Mouse (Mus musculus) hindbrain, embryonic 15.5 days (tissue): ENCODE data around the gene Pla2g4b. TPM values are rescaled to one million over a fixed set of nuclear protein-coding genes. Genes with fewer than 3 reads are reported as not detected.

Source experiments
- ATAC-seq: fragments of 200-750 bp; cut with Nextera tagmentation; 2 replicates; pipeline ENCODE4 v1.8.0; 2017; ENCODE audit warnings: low read depth, moderate number of reproducible peaks, moderate TSS enrichment; ENCODE audit not compliant: low FRiP score
- H3K27ac ChIP-seq: fragments of 300-500 bp; sonication (generic); replicated peaks from 2 replicates; pipeline ENCODE4 v1.5.1; 2015; ENCODE audit warnings: mild to moderate bottlenecking, inconsistent platforms
- H3K27me3 ChIP-seq: fragments of 300-500 bp; sonication (generic); 2 replicates; pipeline ENCODE4 v1.6.1; 2015; ENCODE audit warnings: control low read depth, inconsistent platforms
- H3K36me3 ChIP-seq: fragments of 300-500 bp; sonication (generic); 2 replicates; pipeline ENCODE4 v1.6.1; 2015; ENCODE audit warnings: control low read depth, inconsistent platforms
- H3K4me1 ChIP-seq: fragments of 300-500 bp; sonication (generic); replicated peaks from 2 replicates; pipeline ENCODE4 v1.6.1; 2015; ENCODE audit warnings: control low read depth, inconsistent platforms
- H3K4me2 ChIP-seq: fragments of 300-500 bp; sonication (generic); 2 replicates; pipeline ENCODE4 v1.6.1; 2015; ENCODE audit warnings: moderate library complexity, mild to moderate bottlenecking, inconsistent platforms
- H3K4me3 ChIP-seq: fragments of 300-500 bp; sonication (generic); 2 replicates; pipeline ENCODE4 v1.5.1; 2015; ENCODE audit warnings: mild to moderate bottlenecking, inconsistent platforms
- H3K9ac ChIP-seq: fragments of 300-500 bp; sonication (generic); 2 replicates; pipeline ENCODE4 v1.6.1; 2015; ENCODE audit warnings: inconsistent platforms
- H3K9me3 ChIP-seq: fragments of 300-500 bp; sonication (generic); 2 replicates; pipeline ENCODE4 v1.6.1; 2016; ENCODE audit warnings: control low read depth, inconsistent platforms
- WGBS: fragments of 180-500 bp; shearing (Covaris S2); methylation state at CpG from one replicate; pipeline ENCODE4 v1.1.7; 2015; 5-methylcytosine and 5-hydroxymethylcytosine counted together
- polyA plus RNA-seq: library from polyadenylated mRNA; unstranded; fragments of >200 nt; fragmentation: Nextera tagmentation; extraction: Ambion mirVana; gene quantifications from 2 replicates; pipeline ENCODE4 v1.2.1, GENCODE M21; 2015

Pla2g4b gene
- polyA plus RNA-seq, result 3.3 and 3.6 TPM in 2 replicates

DNA sequence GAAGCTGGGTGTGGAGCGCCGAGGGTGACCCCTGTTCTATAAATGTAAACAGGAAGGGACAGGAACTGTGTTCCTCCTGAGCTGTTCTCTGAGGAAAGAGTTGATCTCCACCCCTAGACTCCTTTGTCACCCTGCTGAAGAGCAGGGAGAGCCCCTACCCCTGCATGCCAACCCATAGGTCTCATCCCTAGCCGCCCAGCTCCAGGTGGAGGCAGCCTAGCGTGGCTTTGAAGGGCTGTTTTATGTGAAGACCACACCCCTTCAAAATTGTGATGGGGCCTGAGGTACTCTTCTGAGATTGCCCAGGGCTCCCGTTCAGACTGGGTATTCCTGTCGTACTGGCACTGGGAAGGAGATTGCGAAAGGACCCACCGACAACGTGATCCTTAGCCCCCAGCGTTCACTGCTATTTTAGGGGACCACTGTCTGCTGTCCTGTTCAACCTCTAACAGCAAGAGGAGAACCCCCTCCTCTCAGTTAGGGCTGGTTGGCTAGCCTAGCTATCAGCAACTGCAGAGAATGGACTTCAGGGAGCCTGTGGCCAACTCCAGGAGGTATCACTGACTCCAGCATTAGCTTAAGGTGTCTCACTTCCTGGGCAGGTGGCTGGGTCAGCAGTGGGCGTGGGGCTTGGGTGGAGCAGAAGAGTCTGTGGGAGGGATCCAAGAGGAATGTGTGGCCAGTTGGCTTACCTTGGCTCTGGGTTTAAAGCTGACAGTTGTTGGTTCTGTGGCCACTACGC lies at the start of gene Pla2g4b:
TSS of gene Pla2g4b (plus strand) at position 692 of the 742 bp plus-strand sequence.
- Histone ChIP-seq H3K36me3 (peaks cover 26% of the 10 kb centered on the region), H3K27ac (no peak within 1 kb of the TSS)

GRCm38 (mm10) chr2:119985871-119986270 lies 47.3 kb upstream of the Pla2g4b start:
- Histone ChIP-seq H3K27ac (no peak overlapping the region), H3K4me3 (no peak overlapping the region), H3K9me3 (no peaks in the 10 kb centered on the region), H3K27me3 (no peaks in the 10 kb centered on the region), H3K9ac (no peak overlapping the region), H3K4me1 (no peaks in the 10 kb centered on the region; the same call in 1 of the 2 replicates), H3K36me3 (peaks cover 11% of the 10 kb centered on the region), H3K4me2 (no peak overlapping the region)
- ATAC-seq, result no peak
- 63% methylated on average over 8 of the region's 8 CpGs for WGBS

More for the DNA sequence above, at the start of gene Pla2g4b:
- no peak for ATAC-seq
- Histone ChIP-seq H3K4me3 (no peak within 1 kb of the TSS), H3K9me3 (no peaks in the 10 kb centered on the region), H3K4me2 (no peak within 1 kb of the TSS), H3K27me3 (no peaks in the 10 kb centered on the region), H3K4me1 (peaks cover 9% of the 10 kb centered on the region), H3K9ac (no peak within 1 kb of the TSS)
- 93% methylated on average over 12 of the region's 12 CpGs for WGBS

DNA sequence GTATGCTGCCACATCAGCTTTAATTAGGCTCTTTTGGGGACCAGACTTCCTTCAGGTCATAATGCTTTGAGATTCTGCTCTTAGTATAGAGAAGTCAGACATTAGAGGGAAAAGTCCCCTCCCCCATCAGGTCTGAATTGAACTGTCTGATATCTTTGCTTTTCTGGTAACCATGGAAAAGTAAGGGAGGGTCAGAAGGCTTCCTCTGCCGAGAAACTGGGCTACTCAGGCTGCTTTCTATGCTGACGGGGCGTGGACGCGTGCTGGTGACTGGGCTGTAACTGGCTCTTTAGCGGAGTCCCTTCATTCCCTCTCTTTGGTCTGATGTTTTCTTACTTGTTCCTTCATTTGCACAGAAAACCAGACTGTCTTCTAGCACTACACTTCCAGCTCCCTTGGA lies 46.8 kb upstream of the Pla2g4b start:
- Histone ChIP-seq H3K9me3 (no peaks in the 10 kb centered on the region), H3K36me3 (peaks cover 11% of the 10 kb centered on the region), H3K27ac (no peak overlapping the region), H3K4me1 (no peaks in the 10 kb centered on the region; the same call in 1 of the 2 replicates), H3K4me2 (no peak overlapping the region), H3K27me3 (no peaks in the 10 kb centered on the region), H3K4me3 (no peak overlapping the region), H3K9ac (no peak overlapping the region)
- WGBS, result 69% methylated on average over 6 of the region's 6 CpGs
- ATAC-seq, result no peak

- Histone ChIP-seq H3K27me3 (no peaks in the 10 kb centered on the region), H3K27ac (no peak overlapping the region), H3K36me3 (peaks cover 5% of the 10 kb centered on the region; the same call in 1 of the 2 replicates), H3K9ac (no peak overlapping the region), H3K4me3 (no peak overlapping the region), H3K4me1 (no peaks in the 10 kb centered on the region; the same call in 1 of the 2 replicates), H3K4me2 (no peak overlapping the region), H3K9me3 (no peaks in the 10 kb centered on the region)
- no peak for ATAC-seq
- WGBS, result 100% methylated on average over 2 of the region's 2 CpGs
Observed at GRCm38 (mm10) chr2:119987441-119987840, 45.8 kb upstream of the Pla2g4b start.

DNA sequence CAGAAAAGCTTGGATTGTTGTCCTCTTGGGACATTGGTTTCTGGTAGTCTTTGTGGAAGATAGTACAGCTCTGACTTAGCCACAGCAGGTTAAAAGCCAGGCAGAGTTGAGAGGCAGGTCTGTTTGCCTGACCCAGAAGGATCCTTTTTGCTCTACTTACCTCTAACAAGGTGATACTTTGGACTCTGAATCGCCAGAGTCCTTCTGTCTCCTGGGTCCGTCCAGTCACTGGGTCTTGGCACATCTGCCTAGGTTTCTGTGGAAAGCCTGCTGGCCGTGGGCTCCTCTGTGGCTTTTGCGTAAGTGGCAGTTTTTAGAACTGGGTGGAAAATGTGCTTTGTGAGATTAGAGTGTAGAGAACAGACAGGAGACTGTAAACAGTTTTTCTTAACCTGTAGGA lies 44.3 kb upstream of the Pla2g4b start:
- Histone ChIP-seq H3K9me3 (no peaks in the 10 kb centered on the region), H3K4me2 (no peak overlapping the region), H3K27ac (no peak overlapping the region), H3K4me1 (no peaks in the 10 kb centered on the region; the same call in 1 of the 2 replicates), H3K36me3 (no peaks in the 10 kb centered on the region), H3K4me3 (no peak overlapping the region), H3K27me3 (no peaks in the 10 kb centered on the region), H3K9ac (no peak overlapping the region)
- no peak for ATAC-seq
- WGBS, result 93% methylated on average over 4 of the region's 4 CpGs

DNA sequence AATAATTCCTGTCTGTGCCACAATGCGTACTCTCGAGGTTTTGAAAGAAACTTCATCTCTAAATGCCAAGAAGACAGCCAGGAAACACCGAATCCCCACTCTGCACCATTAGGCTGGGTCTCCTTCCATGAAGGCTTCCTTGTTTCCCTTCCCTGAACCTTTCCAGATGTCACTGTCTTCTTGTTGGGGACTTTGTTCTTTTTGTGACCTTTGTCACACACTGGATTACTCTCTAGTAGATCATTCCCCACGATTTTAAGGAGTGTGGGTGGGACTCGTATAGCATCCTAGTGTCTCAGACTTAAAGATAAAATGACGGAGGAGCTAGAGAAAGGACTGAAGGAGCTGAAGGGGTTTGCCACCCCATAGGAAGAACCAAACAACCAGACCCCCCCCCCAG lies 42.3 kb upstream of the Pla2g4b start:
- H3K9ac ChIP-seq, result no peak overlapping the region
- no peaks in the 10 kb centered on the region for H3K36me3 ChIP-seq
- H3K9me3 ChIP-seq, result no peaks in the 10 kb centered on the region
- H3K4me1 ChIP-seq, result peaks cover 6% of the 10 kb centered on the region
- H3K27ac ChIP-seq, result no peak overlapping the region
- WGBS, result 87% methylated on average over 6 of the region's 6 CpGs
- no peaks in the 10 kb centered on the region for H3K27me3 ChIP-seq
- H3K4me3 ChIP-seq, result no peak overlapping the region
- no peak overlapping the region for H3K4me2 ChIP-seq
- ATAC-seq, result no peak

- H3K4me3 ChIP-seq, result no peak overlapping the region
- no peak overlapping the region for H3K27ac ChIP-seq
- peaks cover 6% of the 10 kb centered on the region; the same call in 1 of the 2 replicates for H3K4me1 ChIP-seq
- no peaks in the 10 kb centered on the region for H3K27me3 ChIP-seq
- H3K36me3 ChIP-seq, result no peaks in the 10 kb centered on the region
- H3K9ac ChIP-seq, result no peak overlapping the region
- WGBS, result 93% methylated on average over 2 of the region's 2 CpGs
- no peak for ATAC-seq
- no peaks in the 10 kb centered on the region for H3K9me3 ChIP-seq
- no peak overlapping the region for H3K4me2 ChIP-seq
Observed at GRCm38 (mm10) chr2:119992349-119992748, 40.9 kb upstream of the Pla2g4b start.

GRCm38 (mm10) chr2:119993515-119993914 lies 39.7 kb upstream of the Pla2g4b start:
- Histone ChIP-seq H3K27me3 (no peaks in the 10 kb centered on the region), H3K9me3 (no peaks in the 10 kb centered on the region), H3K4me2 (no peak overlapping the region), H3K4me1 (peaks cover 6% of the 10 kb centered on the region; the same call in 1 of the 2 replicates), H3K27ac (no peak overlapping the region), H3K9ac (no peak overlapping the region), H3K36me3 (peaks cover under 1% of the 10 kb centered on the region; the same call in 1 of the 2 replicates), H3K4me3 (no peak overlapping the region)
- 49% methylated on average over 2 of the region's 2 CpGs for WGBS
- ATAC-seq, result no peak

DNA sequence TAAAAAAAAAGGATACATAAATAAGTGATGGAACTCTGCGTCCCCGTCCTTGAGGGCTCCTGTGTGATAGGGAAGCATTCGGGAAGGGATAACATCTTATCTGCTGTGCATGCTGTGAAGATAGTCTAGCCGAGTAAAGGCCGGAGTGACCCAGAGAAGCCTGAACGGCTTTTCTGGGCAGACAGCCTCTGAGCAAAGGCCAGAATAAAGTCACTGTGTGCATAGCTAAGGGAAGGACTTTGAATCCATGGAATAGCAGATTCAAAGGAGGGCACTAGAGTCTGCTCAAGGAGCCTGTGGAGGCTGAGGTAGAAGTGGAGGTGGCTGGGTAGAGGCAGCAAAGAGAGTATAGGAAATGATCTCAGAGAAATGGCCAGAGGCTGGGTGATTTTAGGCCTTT lies 38.4 kb upstream of the Pla2g4b start:
- WGBS, result 92% methylated on average over 6 of the region's 6 CpGs
- Histone ChIP-seq H3K9ac (no peak overlapping the region), H3K27me3 (no peaks in the 10 kb centered on the region), H3K4me2 (no peak overlapping the region), H3K4me3 (no peak overlapping the region), H3K4me1 (peaks cover 6% of the 10 kb centered on the region; the same call in 1 of the 2 replicates), H3K27ac (peak overlapping the region; percentile 68; the same call in 1 of the 2 replicates), H3K36me3 (peaks cover 11% of the 10 kb centered on the region; the same call in 1 of the 2 replicates), H3K9me3 (no peaks in the 10 kb centered on the region)
- ATAC-seq, result no peak

GRCm38 (mm10) chr2:119995391-119996281 lies 37.6 kb upstream of the Pla2g4b start:
- Histone ChIP-seq H3K27ac (peak overlapping the region; percentile 68), H3K36me3 (peaks cover 11% of the 10 kb centered on the region; the same call in 1 of the 2 replicates), H3K9me3 (no peaks in the 10 kb centered on the region), H3K27me3 (no peaks in the 10 kb centered on the region), H3K4me2 (no peak overlapping the region), H3K4me1 (peaks cover 6% of the 10 kb centered on the region; the same call in 1 of the 2 replicates), H3K9ac (no peak overlapping the region), H3K4me3 (no peak overlapping the region)
- ATAC-seq, result no peak
- WGBS, result 72% methylated on average over 9 of the region's 9 CpGs

- Histone ChIP-seq H3K27ac (no peak overlapping the region), H3K9ac (no peak overlapping the region), H3K36me3 (peaks cover 14% of the 10 kb centered on the region; the same call in 1 of the 2 replicates), H3K4me1 (peaks cover 6% of the 10 kb centered on the region; the same call in 1 of the 2 replicates), H3K4me2 (no peak overlapping the region), H3K27me3 (no peaks in the 10 kb centered on the region), H3K4me3 (no peak overlapping the region), H3K9me3 (no peaks in the 10 kb centered on the region)
- no peak for ATAC-seq
- 84% methylated on average over 4 of the region's 4 CpGs for WGBS
Observed at GRCm38 (mm10) chr2:119997354-119997753, 35.9 kb upstream of the Pla2g4b start.

- ATAC-seq, result no peak
- WGBS, result 96% methylated on average over 2 of the region's 2 CpGs
- Histone ChIP-seq H3K9ac (no peak overlapping the region), H3K4me3 (no peak overlapping the region), H3K36me3 (peaks cover 14% of the 10 kb centered on the region; the same call in 1 of the 2 replicates), H3K27me3 (no peaks in the 10 kb centered on the region), H3K4me1 (peaks cover 6% of the 10 kb centered on the region; the same call in 1 of the 2 replicates), H3K9me3 (no peaks in the 10 kb centered on the region), H3K4me2 (no peak overlapping the region), H3K27ac (no peak overlapping the region)
Observed at GRCm38 (mm10) chr2:119999731-120000130, 33.5 kb upstream of the Pla2g4b start.
